Mouse (Mus musculus) lung, postnatal 0 days (tissue): ENCODE data around the gene Lyrm9.

Source experiments
- CTCF ChIP-seq: IDR thresholded peaks from 2 replicates; pipeline ENCODE4 v1.5.1; 2016; ENCODE audit warnings: antibody characterized with exemption, mild to moderate bottlenecking
- EP300 ChIP-seq: IDR thresholded peaks from 2 replicates; pipeline ENCODE4 v1.6.1; 2016; ENCODE audit warnings: antibody characterized with exemption, mild to moderate bottlenecking, control low read depth

GRCm38 (mm10) chr11:78805198-78805597 is 21.2 kb upstream of the Lyrm9 start:
- no peak for TF ChIP-seq CTCF
- TF ChIP-seq EP300 = no peak
